Mouse (Mus musculus) hindbrain, embryonic 14.5 days (tissue): ENCODE data around the gene Slc24a2. TPM values are rescaled to one million over a fixed set of nuclear protein-coding genes. Genes with fewer than 3 reads are reported as not detected.

Source experiments
- ATAC-seq: fragments of 200-750 bp; cut with Nextera tagmentation; 2 replicates; pipeline ENCODE4 v1.8.0; 2017; ENCODE audit warnings: moderate number of reproducible peaks, mild to moderate bottlenecking, moderate TSS enrichment, moderate library complexity; ENCODE audit not compliant: low FRiP score
- DNase-seq: peaks from one replicate; pipeline ENCODE4 v3.0.0-alpha.2; 2015; ENCODE audit warnings: low spot score
- H3K27ac ChIP-seq: fragments of 300-500 bp; sonication (generic); 2 replicates; pipeline ENCODE4 v1.5.1; 2014; ENCODE audit warnings: mild to moderate bottlenecking, moderate library complexity
- H3K27me3 ChIP-seq: fragments of 300-500 bp; sonication (generic); 2 replicates; pipeline ENCODE4 v1.6.1; 2014; ENCODE audit warnings: mild to moderate bottlenecking, low read length, mixed read lengths; ENCODE audit not compliant: control insufficient read depth, insufficient read depth
- H3K36me3 ChIP-seq: fragments of 300-500 bp; sonication (generic); replicated peaks from 2 replicates; pipeline ENCODE4 v1.6.1; 2014; ENCODE audit not compliant: control insufficient read depth, insufficient read depth
- H3K4me1 ChIP-seq: fragments of 300-500 bp; sonication (generic); replicated peaks from 2 replicates; pipeline ENCODE4 v1.6.1; 2014; ENCODE audit warnings: antibody characterized with exemption, low read length, mixed read lengths; ENCODE audit not compliant: control insufficient read depth, insufficient read depth
- H3K4me2 ChIP-seq: fragments of 300-500 bp; sonication (generic); replicated peaks from 2 replicates; pipeline ENCODE4 v1.6.1; 2014; ENCODE audit warnings: mild to moderate bottlenecking, moderate library complexity
- H3K4me3 ChIP-seq: fragments of 300-500 bp; sonication (generic); replicated peaks from 2 replicates; pipeline ENCODE4 v1.5.1; 2014; ENCODE audit warnings: mild to moderate bottlenecking, low read length
- H3K9ac ChIP-seq: fragments of 300-500 bp; sonication (generic); 2 replicates; pipeline ENCODE4 v1.6.1; 2014
- H3K9me3 ChIP-seq: fragments of 300-500 bp; sonication (generic); 2 replicates; pipeline ENCODE4 v1.6.1; 2016; ENCODE audit warnings: low read length; ENCODE audit not compliant: control insufficient read depth
- WGBS: fragments of 180-500 bp; shearing (Covaris S2); extraction: QIAGEN DNeasy Blood & Tissue Kit; methylation state at CpG from one replicate; pipeline ENCODE4 v1.1.7; 2014; 5-methylcytosine and 5-hydroxymethylcytosine counted together
- polyA plus RNA-seq: library from polyadenylated mRNA; unstranded; fragments of >200 nt; fragmentation: Nextera tagmentation; extraction: Ambion mirVana; gene quantifications from 2 replicates; pipeline ENCODE4 v1.2.1, GENCODE M21; 2014

Gene Slc24a2
- polyA plus RNA-seq, 1 experiment from 2014 or later: 5.7 TPM

- Histone ChIP-seq H3K4me3 (no peak overlapping the region), H3K36me3 (no peaks in the 10 kb centered on the region), H3K4me1 (no peaks in the 10 kb centered on the region; the same call in 1 of the 2 replicates), H3K9me3 (no peaks in the 10 kb centered on the region), H3K27ac (no peak overlapping the region), H3K4me2 (no peak overlapping the region), H3K27me3 (no peaks in the 10 kb centered on the region), H3K9ac (no peak overlapping the region)
- 71% methylated on average over 6 of the region's 6 CpGs for WGBS
- ATAC-seq (peak; percentile 21; the same call in 1 of the 2 replicates), DNase-seq (no peak)
These were observed 141.6 kb downstream of the Slc24a2 start for GRCm38 (mm10) chr4:87088713-87089112.

- H3K4me1 ChIP-seq: no peaks in the 10 kb centered on the region; the same call in 1 of the 2 replicates
- H3K36me3 ChIP-seq: no peaks in the 10 kb centered on the region
- DNase-seq (no peak), ATAC-seq (no peak)
- no peak overlapping the region for H3K9ac ChIP-seq
- H3K9me3 ChIP-seq: no peaks in the 10 kb centered on the region
- H3K4me3 ChIP-seq: no peak overlapping the region
- no peak overlapping the region for H3K4me2 ChIP-seq
- H3K27me3 ChIP-seq: no peaks in the 10 kb centered on the region
- H3K27ac ChIP-seq: peak overlapping the region; percentile 77; the same call in 1 of the 2 replicates
- WGBS: 84% methylated on average over 5 of the region's 5 CpGs
These were observed 142.7 kb downstream of the Slc24a2 start for GRCm38 (mm10) chr4:87087597-87087996.

- WGBS: 49% methylated on average over 11 of the region's 11 CpGs
- H3K36me3 ChIP-seq: no peaks in the 10 kb centered on the region
- H3K4me3 ChIP-seq: no peak overlapping the region
- H3K27me3 ChIP-seq: no peaks in the 10 kb centered on the region
- H3K4me1 ChIP-seq: no peaks in the 10 kb centered on the region; the same call in 1 of the 2 replicates
- peak overlapping the region; percentile 31; the same call in 1 of the 2 replicates for H3K9ac ChIP-seq
- ATAC-seq: peak; percentile 68; the same call in 1 of the 2 replicates
- DNase-seq: peak; percentile 38
- peak overlapping the region; percentile 17; the same call in 1 of the 2 replicates for H3K4me2 ChIP-seq
- H3K27ac ChIP-seq: peak overlapping the region; percentile 77
- no peaks in the 10 kb centered on the region for H3K9me3 ChIP-seq
These were observed 143.2 kb downstream of the Slc24a2 start for GRCm38 (mm10) chr4:87086933-87087577.

- Histone ChIP-seq H3K4me1 (no peaks in the 10 kb centered on the region), H3K4me3 (no peak overlapping the region), H3K4me2 (no peak overlapping the region), H3K9ac (no peak overlapping the region), H3K27me3 (no peaks in the 10 kb centered on the region), H3K36me3 (no peaks in the 10 kb centered on the region), H3K9me3 (no peaks in the 10 kb centered on the region), H3K27ac (no peak overlapping the region)
- 87% methylated on average over 6 of the region's 6 CpGs for WGBS
- DNase-seq: no peak
- ATAC-seq: no peak
These were observed 149.0 kb downstream of the Slc24a2 start for GRCm38 (mm10) chr4:87081321-87081720.

GRCm38 (mm10) chr4:87079305-87079704 is 151.0 kb downstream of the Slc24a2 start:
- no peaks in the 10 kb centered on the region for H3K9me3 ChIP-seq
- H3K9ac ChIP-seq: no peak overlapping the region
- ATAC-seq: no peak
- no peak overlapping the region for H3K27ac ChIP-seq
- H3K4me3 ChIP-seq: no peak overlapping the region
- no peak for DNase-seq
- H3K4me2 ChIP-seq: no peak overlapping the region
- H3K4me1 ChIP-seq: no peaks in the 10 kb centered on the region
- no peaks in the 10 kb centered on the region for H3K27me3 ChIP-seq
- WGBS: 82% methylated on average over 4 of the region's 4 CpGs
- H3K36me3 ChIP-seq: no peaks in the 10 kb centered on the region

- Histone ChIP-seq H3K9me3 (no peaks in the 10 kb centered on the region), H3K9ac (no peak overlapping the region), H3K27ac (no peak overlapping the region), H3K36me3 (no peaks in the 10 kb centered on the region), H3K27me3 (no peaks in the 10 kb centered on the region), H3K4me1 (no peaks in the 10 kb centered on the region), H3K4me3 (no peak overlapping the region), H3K4me2 (no peak overlapping the region)
- WGBS: 63% methylated on average over 2 of the region's 2 CpGs
- DNase-seq (no peak), ATAC-seq (no peak)
These were observed 151.6 kb downstream of the Slc24a2 start for GRCm38 (mm10) chr4:87078726-87079125.

GRCm38 (mm10) chr4:87075761-87076160 is 154.5 kb downstream of the Slc24a2 start:
- Histone ChIP-seq H3K36me3 (no peaks in the 10 kb centered on the region), H3K9me3 (no peaks in the 10 kb centered on the region), H3K4me3 (no peak overlapping the region), H3K9ac (no peak overlapping the region), H3K4me1 (no peaks in the 10 kb centered on the region), H3K27me3 (no peaks in the 10 kb centered on the region), H3K27ac (no peak overlapping the region), H3K4me2 (no peak overlapping the region)
- DNase-seq (no peak), ATAC-seq (no peak)
- 65% methylated on average over 3 of the region's 3 CpGs for WGBS

GRCm38 (mm10) chr4:87068121-87068520 is 162.2 kb downstream of the Slc24a2 start:
- 74% methylated on average over 3 of the region's 3 CpGs for WGBS

GRCm38 (mm10) chr4:87065227-87065626 is 165.1 kb downstream of the Slc24a2 start:
- ATAC-seq: no peak
- no peak overlapping the region for H3K4me3 ChIP-seq
- WGBS: 81% methylated on average over 5 of the region's 5 CpGs
- H3K27ac ChIP-seq: no peak overlapping the region
- H3K27me3 ChIP-seq: no peaks in the 10 kb centered on the region
- no peaks in the 10 kb centered on the region for H3K36me3 ChIP-seq
- H3K4me1 ChIP-seq: peaks cover 12% of the 10 kb centered on the region; the same call in 1 of the 2 replicates
- no peak overlapping the region for H3K9ac ChIP-seq
- no peak overlapping the region for H3K4me2 ChIP-seq
- no peak for DNase-seq
- H3K9me3 ChIP-seq: no peaks in the 10 kb centered on the region

More at GRCm38 (mm10) chr4:87068121-87068520, 162.2 kb downstream of the Slc24a2 start:
- H3K27ac ChIP-seq: no peak overlapping the region
- H3K4me3 ChIP-seq: no peak overlapping the region
- DNase-seq (no peak), ATAC-seq (no peak)
- H3K36me3 ChIP-seq: no peaks in the 10 kb centered on the region
- H3K9me3 ChIP-seq: no peaks in the 10 kb centered on the region
- H3K4me1 ChIP-seq: no peaks in the 10 kb centered on the region
- no peak overlapping the region for H3K4me2 ChIP-seq
- H3K27me3 ChIP-seq: no peaks in the 10 kb centered on the region
- no peak overlapping the region for H3K9ac ChIP-seq
